9 mouse cellular contexts compared by ENCODE assay signal in genomic region chr3:85543652-85544051, GRCm38 (mm10). TPM values are rescaled to one million over a fixed set of nuclear protein-coding genes. Genes with fewer than 3 reads are reported as not detected.
DNase-seq lines count a peak whose midpoint lies in the region; ATAC-seq and TF ChIP-seq lines count a peak whose summit lies in the region.
"Had no signal": no experiment of that assay in that cellular context is flagged by ENCODE, and none has a peak within 500 bp of the region (broad histone marks: within the 10 kb centered on the region; RNA-seq: fewer than 3 reads in every experiment).

No protein-coding gene starts in this region.

- no peak for DNase-seq in hindbrain, postnatal 0 days (ENCODE audit: low spot score)
- DNase-seq in lung, postnatal 10 days, result peak; percentile 16
- DNase-seq in right cerebral cortex, postnatal 4 days, result no peak
- no peak for DNase-seq in frontal cortex, postnatal 14 days (ENCODE audit: low spot score in 2 of 2)
- no peak for DNase-seq in layer of hippocampus, adult 8-10 months (ENCODE audit: low spot score in 2 of 2)

- H3K36me3 ChIP-seq in hindbrain, postnatal 0 days (ENCODE audit: insufficient read depth, low read length), result no peaks in the 10 kb centered on the region
- H3K36me3 ChIP-seq in hindbrain, embryonic 13.5 days, result no peaks in the 10 kb centered on the region
- no peaks in the 10 kb centered on the region for H3K36me3 ChIP-seq in E14TG2a.4 (ENCODE audit: insufficient read depth, low read length)
- H3K36me3 ChIP-seq: midbrain, embryonic 10.5 days had no signal

- H3K4me2 ChIP-seq in hindbrain, postnatal 0 days (ENCODE audit: low read depth, low read length), result no peak overlapping the region
- H3K4me2 ChIP-seq in hindbrain, embryonic 13.5 days, result no peak overlapping the region

- TF ChIP-seq POLR2A in bone marrow, adult 2 months (IDR thresholded peaks at IDR 0.05; ENCODE audit: borderline replicate concordance, control insufficient read depth, low read depth, low read length), result no peak

- no peak for ATAC-seq in hindbrain, postnatal 0 days
- no peak for ATAC-seq in hindbrain, embryonic 13.5 days (ENCODE audit: low FRiP score)

- H3K27me3 ChIP-seq in hindbrain, postnatal 0 days (ENCODE audit: insufficient read depth, low read length), result no peaks in the 10 kb centered on the region
- H3K27me3 ChIP-seq in hindbrain, embryonic 13.5 days, result no peaks in the 10 kb centered on the region
- H3K27me3 ChIP-seq in E14TG2a.4 (ENCODE audit: insufficient read depth, low read length), result no peaks in the 10 kb centered on the region

- 62% methylated on average over 2 of the region's 2 CpGs for WGBS in hindbrain, postnatal 0 days
- WGBS in hindbrain, embryonic 13.5 days, result 54% methylated on average over 2 of the region's 2 CpGs
- 57% methylated on average over 2 of the region's 2 CpGs for WGBS in bone marrow, adult 2 months

- H3K9me3 ChIP-seq in hindbrain, postnatal 0 days (ENCODE audit: low read length), result no peaks in the 10 kb centered on the region
- no peaks in the 10 kb centered on the region for H3K9me3 ChIP-seq in hindbrain, embryonic 13.5 days
- peaks cover 3% of the 10 kb centered on the region; the same call in 1 of the 2 replicates for H3K9me3 ChIP-seq in E14TG2a.4 (ENCODE audit: low read length)
- H3K9me3 ChIP-seq: midbrain, embryonic 10.5 days had no signal

- H3K4me1 ChIP-seq in hindbrain, postnatal 0 days (ENCODE audit: insufficient read depth, low read length), result no peaks in the 10 kb centered on the region
- H3K4me1 ChIP-seq in hindbrain, embryonic 13.5 days (replicated peaks), result no peaks in the 10 kb centered on the region
- no peaks in the 10 kb centered on the region for H3K4me1 ChIP-seq in E14TG2a.4 (replicated peaks; ENCODE audit: low read depth, low read length)
- no peaks in the 10 kb centered on the region for H3K4me1 ChIP-seq in bone marrow, adult 2 months (ENCODE audit: control insufficient read depth, insufficient read depth, low read length)
- H3K4me1 ChIP-seq: midbrain, embryonic 10.5 days had no signal

- peak; percentile 53 for TF ChIP-seq CTCF in hindbrain, postnatal 0 days (IDR thresholded peaks at IDR 0.05; ENCODE audit: low read depth)
- peak; percentile 45 for TF ChIP-seq CTCF in E14TG2a.4 (conservative IDR thresholded peaks at IDR 0.05; ENCODE audit: low read length)
- TF ChIP-seq CTCF in bone marrow, adult 2 months (IDR thresholded peaks at IDR 0.05; ENCODE audit: control insufficient read depth, insufficient read depth, low read length), result 0 out of 2 replicates have a peak, but pooled peaks have one; percentile 2

- no peak overlapping the region for H3K4me3 ChIP-seq in hindbrain, postnatal 0 days (ENCODE audit: low read length)
- H3K4me3 ChIP-seq in hindbrain, embryonic 13.5 days, result no peak overlapping the region
- H3K4me3 ChIP-seq in E14TG2a.4 (replicated peaks; ENCODE audit: low read length), result no peak overlapping the region
- H3K4me3 ChIP-seq in bone marrow, adult 2 months (replicated peaks; ENCODE audit: control insufficient read depth, low read depth, low read length), result no peak overlapping the region
- H3K4me3 ChIP-seq: midbrain, embryonic 10.5 days had no signal

- no peak overlapping the region for H3K9ac ChIP-seq in hindbrain, postnatal 0 days (replicated peaks; ENCODE audit: low read length)
- no peak overlapping the region for H3K9ac ChIP-seq in hindbrain, embryonic 13.5 days

- no peak overlapping the region for H3K27ac ChIP-seq in hindbrain, postnatal 0 days
- H3K27ac ChIP-seq in hindbrain, embryonic 13.5 days, result no peak overlapping the region
- no peak overlapping the region for H3K27ac ChIP-seq in bone marrow, adult 2 months (ENCODE audit: control insufficient read depth, insufficient read depth, low read depth, low read length, poor library complexity)
- H3K27ac ChIP-seq: midbrain, embryonic 10.5 days had no signal

RNA-seq across cellular contexts. Expression of gene Gatb, which starts 30.3 kb away (rescaled TPM):
- 31.8 and 44.8 TPM in 2 replicates for total RNA-seq in hindbrain, postnatal 0 days (2014; rRNA removed)
- 17.3 and 18.4 TPM in 2 replicates for polyA plus RNA-seq in hindbrain, postnatal 0 days (2015; fragmentation: Nextera tagmentation; extraction: Ambion mirVana)
- polyA plus RNA-seq in hindbrain, embryonic 13.5 days (2015; fragmentation: Nextera tagmentation; extraction: Ambion mirVana), result 21.1 and 24.9 TPM in 2 replicates
- 5.5 and 6.7 TPM in 2 replicates for polyA plus RNA-seq in bone marrow, adult 2 months (2011; ENCODE audit: insufficient read depth, insufficient read length, low replicate concordance, missing spikeins)
- total RNA-seq in layer of hippocampus, adult 8-10 months (2022), result 10 to 100 TPM; 16.8 to 23.8 (median 23.4) TPM

Comparison
In these comparisons a context has a peak if more than half of its experiments do, and no peak if none do; other contexts are left out.
1. CTCF ChIP-seq: peak in every context shown above with its lines; median percentile 53 in hindbrain, postnatal 0 days; 45 in E14TG2a.4; 2 in bone marrow, adult 2 months.